Mouse (Mus musculus) lung, postnatal 0 days (tissue): Measurements from ENCODE around the gene Tm9sf3. TPM values are rescaled to one million over a fixed set of nuclear protein-coding genes. Genes with fewer than 3 reads are reported as not detected.

Source experiments
- ATAC-seq: fragments of 200-750 bp; cut with Nextera tagmentation; 2 replicates; pipeline ENCODE4 v1.8.0; 2017; ENCODE audit warnings: moderate library complexity
- DNase-seq: peaks from one replicate; pipeline ENCODE4 v3.0.0-alpha.2; 2016; ENCODE audit warnings: low spot score
- H3K27ac ChIP-seq: fragments of 300-500 bp; sonication (generic); 2 replicates; pipeline ENCODE4 v1.5.1; 2014; ENCODE audit warnings: antibody characterized with exemption, mild to moderate bottlenecking, low read length, mixed read lengths
- H3K27me3 ChIP-seq: fragments of 300-500 bp; sonication (generic); replicated peaks from 2 replicates; pipeline ENCODE4 v1.6.1; 2014; ENCODE audit warnings: low read length, mixed read lengths; ENCODE audit not compliant: insufficient read depth
- H3K36me3 ChIP-seq: fragments of 300-500 bp; sonication (generic); 2 replicates; pipeline ENCODE4 v1.6.1; 2014; ENCODE audit warnings: low read length, mixed read lengths; ENCODE audit not compliant: insufficient read depth
- H3K4me1 ChIP-seq: fragments of 300-500 bp; sonication (generic); 2 replicates; pipeline ENCODE4 v1.6.1; 2014; ENCODE audit warnings: antibody characterized with exemption, low read depth, low read length, mixed read lengths; ENCODE audit not compliant: insufficient read depth
- H3K4me2 ChIP-seq: fragments of 300-500 bp; sonication (generic); replicated peaks from 2 replicates; pipeline ENCODE4 v1.6.1; 2014; ENCODE audit warnings: low read depth, mild to moderate bottlenecking, low read length, moderate library complexity, mixed read lengths
- H3K4me3 ChIP-seq: fragments of 300-500 bp; sonication (generic); 2 replicates; pipeline ENCODE4 v1.5.1; 2014; ENCODE audit warnings: low read depth, low read length
- H3K9ac ChIP-seq: fragments of 300-500 bp; sonication (generic); replicated peaks from 2 replicates; pipeline ENCODE4 v1.6.1; 2014; ENCODE audit warnings: low read depth, mild to moderate bottlenecking
- H3K9me3 ChIP-seq: fragments of 300-500 bp; sonication (generic); 2 replicates; pipeline ENCODE4 v1.6.1; 2016; ENCODE audit warnings: low read length, mixed read lengths
- CTCF ChIP-seq: IDR thresholded peaks from 2 replicates; pipeline ENCODE4 v1.5.1; 2016; ENCODE audit warnings: antibody characterized with exemption, mild to moderate bottlenecking
- EP300 ChIP-seq: IDR thresholded peaks from 2 replicates; pipeline ENCODE4 v1.6.1; 2016; ENCODE audit warnings: antibody characterized with exemption, mild to moderate bottlenecking, control low read depth
- WGBS: fragments of 180-500 bp; shearing (Covaris S2); extraction: QIAGEN DNeasy Blood & Tissue Kit; methylation state at CpG from one replicate; pipeline ENCODE4 v1.1.7; 2014; 5-methylcytosine and 5-hydroxymethylcytosine counted together
- polyA plus RNA-seq: library from polyadenylated mRNA; unstranded; fragments of >200 nt; fragmentation: Nextera tagmentation; extraction: Ambion mirVana; gene quantifications from 2 replicates; pipeline ENCODE4 v1.2.1, GENCODE M21; 2015

Gene Tm9sf3
- polyA plus RNA-seq, 1 experiment from 2014 or later: 93.7 TPM

GRCm38 (mm10) chr19:41192953-41193352 lies 70.8 kb downstream of the Tm9sf3 start:
- Histone ChIP-seq H3K36me3 (no peaks in the 10 kb centered on the region), H3K27ac (no peak overlapping the region), H3K4me1 (no peaks in the 10 kb centered on the region), H3K4me2 (no peak overlapping the region), H3K27me3 (no peaks in the 10 kb centered on the region), H3K9ac (no peak overlapping the region), H3K9me3 (no peaks in the 10 kb centered on the region), H3K4me3 (no peak overlapping the region)
- TF ChIP-seq EP300: no peak
- no peak for TF ChIP-seq CTCF
- ATAC-seq (no peak), DNase-seq (no peak)
- WGBS: 85% methylated on average over 4 of the region's 4 CpGs

GRCm38 (mm10) chr19:41191724-41192123 lies 72.1 kb downstream of the Tm9sf3 start:
- Histone ChIP-seq H3K9me3 (no peaks in the 10 kb centered on the region), H3K9ac (no peak overlapping the region), H3K4me2 (no peak overlapping the region), H3K27me3 (no peaks in the 10 kb centered on the region), H3K4me3 (no peak overlapping the region), H3K27ac (no peak overlapping the region), H3K36me3 (no peaks in the 10 kb centered on the region), H3K4me1 (no peaks in the 10 kb centered on the region)
- DNase-seq: no peak
- TF ChIP-seq EP300 (no peak), CTCF (no peak)
- ATAC-seq: no peak
- 80% methylated on average over 9 of the region's 9 CpGs for WGBS

GRCm38 (mm10) chr19:41190876-41191434 lies 72.8 kb downstream of the Tm9sf3 start:
- no peak for TF ChIP-seq EP300
- Histone ChIP-seq H3K36me3 (no peaks in the 10 kb centered on the region), H3K27me3 (no peaks in the 10 kb centered on the region), H3K4me1 (no peaks in the 10 kb centered on the region), H3K4me2 (no peak overlapping the region), H3K27ac (no peak overlapping the region), H3K9me3 (no peaks in the 10 kb centered on the region), H3K4me3 (no peak overlapping the region), H3K9ac (no peak overlapping the region)
- ATAC-seq: no peak
- WGBS: 69% methylated on average over 6 of the region's 6 CpGs
- no peak for DNase-seq

DNA sequence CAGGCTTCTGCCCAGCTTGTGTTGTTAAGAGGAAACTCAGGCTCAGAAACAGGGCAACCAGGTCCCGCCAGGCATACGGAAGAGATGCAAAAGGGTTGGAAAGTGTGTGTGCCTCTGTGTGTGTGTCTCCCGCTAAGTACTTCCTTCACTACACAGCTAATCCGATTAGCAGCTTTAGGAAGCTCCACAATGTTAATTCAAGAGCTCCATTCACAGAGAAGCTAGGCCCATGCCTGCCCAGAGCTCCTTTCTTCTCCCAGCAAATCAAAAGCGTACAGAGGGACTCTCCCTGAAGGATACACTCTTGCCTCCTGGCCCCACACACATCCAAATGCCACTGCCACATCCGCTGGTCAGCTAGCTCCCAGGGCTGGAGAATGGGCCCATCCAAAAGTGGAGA lies 86.5 kb downstream of the Tm9sf3 start:
- H3K4me1 ChIP-seq: no peaks in the 10 kb centered on the region
- WGBS: 43% methylated on average over 6 of the region's 6 CpGs
- H3K27me3 ChIP-seq: no peaks in the 10 kb centered on the region
- no peak overlapping the region for H3K4me2 ChIP-seq
- TF ChIP-seq EP300 (no peak), CTCF (no peak)
- DNase-seq (no peak), ATAC-seq (no peak)
- H3K9me3 ChIP-seq: no peaks in the 10 kb centered on the region
- no peak overlapping the region for H3K4me3 ChIP-seq
- no peaks in the 10 kb centered on the region for H3K36me3 ChIP-seq
- no peak overlapping the region for H3K27ac ChIP-seq
- no peak overlapping the region for H3K9ac ChIP-seq

- no peaks in the 10 kb centered on the region for H3K36me3 ChIP-seq
- no peak for DNase-seq
Observed at GRCm38 (mm10) chr19:41176881-41177280, 86.9 kb downstream of the Tm9sf3 start.

DNA sequence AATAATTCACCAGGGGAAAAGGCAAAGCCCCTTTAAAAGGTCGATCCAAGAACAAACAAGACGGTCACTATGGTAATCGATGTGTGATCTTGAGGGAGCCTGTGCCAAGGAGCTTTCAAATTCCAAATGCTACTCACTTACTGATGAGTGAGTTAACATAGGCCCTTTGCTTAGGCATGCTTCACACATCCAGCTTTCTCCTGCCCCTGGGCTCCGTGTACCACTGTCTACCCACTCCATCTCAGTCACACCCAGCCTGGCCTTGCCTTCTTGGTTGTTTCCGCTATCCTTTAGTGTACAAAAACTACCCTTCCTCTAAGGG lies 97.9 kb downstream of the Tm9sf3 start:
- Histone ChIP-seq H3K4me3 (no peak overlapping the region), H3K36me3 (no peaks in the 10 kb centered on the region), H3K27me3 (no peaks in the 10 kb centered on the region), H3K27ac (no peak overlapping the region), H3K9me3 (no peaks in the 10 kb centered on the region), H3K9ac (no peak overlapping the region), H3K4me1 (no peaks in the 10 kb centered on the region), H3K4me2 (no peak overlapping the region)
- no peak for DNase-seq
- no peak for TF ChIP-seq EP300
- WGBS: 58% methylated on average over 5 of the region's 5 CpGs
- ATAC-seq: no peak

More at GRCm38 (mm10) chr19:41176881-41177280, 86.9 kb downstream of the Tm9sf3 start:
- 57% methylated on average over 2 of the region's 2 CpGs for WGBS
- H3K27me3 ChIP-seq: no peaks in the 10 kb centered on the region
- no peaks in the 10 kb centered on the region for H3K4me1 ChIP-seq
- no peak for ATAC-seq
- no peak overlapping the region for H3K9ac ChIP-seq
- no peak overlapping the region for H3K27ac ChIP-seq
- no peak overlapping the region for H3K4me3 ChIP-seq
- TF ChIP-seq EP300 (no peak), CTCF (no peak)
- H3K4me2 ChIP-seq: no peak overlapping the region
- no peaks in the 10 kb centered on the region for H3K9me3 ChIP-seq
